Mouse (Mus musculus): Measurements from ENCODE around the gene Myef2. TPM values are rescaled to one million over a fixed set of nuclear protein-coding genes. Genes with fewer than 3 reads are reported as not detected.
A peak's percentile ranks its signal among the peaks of the same experiment; 100 is the strongest.
"Not testable (repeated sequence)": the region's sequence is repeated elsewhere in the genome, so short reads cannot be mapped to it uniquely, and the experiment has no call there.

Gene Myef2
- total RNA-seq, 1 experiment: 73.4 TPM

- no peak overlapping the region for H3K27ac ChIP-seq (ENCODE audit: insufficient read depth, low read depth, low read length, poor library complexity, severe bottlenecking)
- no peak for TF ChIP-seq MAFK (IDR thresholded peaks at IDR 0.05; ENCODE audit: insufficient read depth, low read depth, low read length)
- no peak for TF ChIP-seq CHD2 (IDR thresholded peaks at IDR 0.05; ENCODE audit: low read depth, low read length)
- TF ChIP-seq ZC3H11A (IDR thresholded peaks at IDR 0.05; ENCODE audit: borderline replicate concordance, low read depth, low read length): no peak
- TF ChIP-seq HCFC1 (IDR thresholded peaks at IDR 0.05; ENCODE audit: borderline replicate concordance, insufficient read depth, low read length): no peak
- DNase-seq (ENCODE audit: low read depth, low spot score): no peak
These were observed 1.2 kb downstream of the Myef2 start for GRCm38 (mm10) chr2:125122288-125122623.

GRCm38 (mm10) chr2:125119381-125120110, 3.9 kb downstream of the Myef2 start:
- TF ChIP-seq ZC3H11A (IDR thresholded peaks at IDR 0.05; ENCODE audit: borderline replicate concordance, low read depth, low read length) (no peak), ZNF384 (IDR thresholded peaks at IDR 0.05; ENCODE audit: low read depth, low read length) (no peak), HCFC1 (IDR thresholded peaks at IDR 0.05; ENCODE audit: borderline replicate concordance, insufficient read depth, low read length) (no peak), CHD2 (IDR thresholded peaks at IDR 0.05; ENCODE audit: low read depth, low read length) (no peak), MAFK (IDR thresholded peaks at IDR 0.05; ENCODE audit: insufficient read depth, low read depth, low read length) (no peak)
- H3K36me3 ChIP-seq (ENCODE audit: control insufficient read depth, insufficient read depth, low read length, poor library complexity, severe bottlenecking): peaks cover 2% of the 10 kb centered on the region; the same call in 1 of the 2 replicates
- H3K4me1 ChIP-seq (ENCODE audit: control insufficient read depth in 2 of 2, insufficient read depth in 2 of 2, low read length in 2 of 2, poor library complexity in 1 of 2): peaks cover 9 to 11% of the 10 kb centered on the region in 2 experiments; a peak in 2 of 4 replicates
- no peak overlapping the region; the same call in 1 of the 2 replicates for H3K27ac ChIP-seq (ENCODE audit: insufficient read depth, low read depth, low read length, poor library complexity, severe bottlenecking)
- no peak overlapping the region for H3K9ac ChIP-seq (ENCODE audit: insufficient read depth, low read depth, low read length, poor library complexity, severe bottlenecking)
- DNase-seq (ENCODE audit: low read depth, low spot score): no peak
- no peaks in the 10 kb centered on the region for H3K9me3 ChIP-seq (ENCODE audit: control insufficient read depth, insufficient read depth, low read depth, low read length)
- no peak overlapping the region for H3K4me3 ChIP-seq (ENCODE audit: insufficient read depth in 1 of 2, low read depth in 1 of 2, low read length in 2 of 2, poor library complexity in 1 of 2, severe bottlenecking in 1 of 2)
- in situ Hi-C loops (cut with MboI; ENCODE audit: low sequenced_read_pairs in 2 of 2, unreplicated experiment in 2 of 2): no loop called here

More at GRCm38 (mm10) chr2:125122288-125122623, 1.2 kb downstream of the Myef2 start:
- Histone ChIP-seq H3K4me3 (ENCODE audit: insufficient read depth in 1 of 2, low read depth in 1 of 2, low read length in 2 of 2, poor library complexity in 1 of 2, severe bottlenecking in 1 of 2) (peak overlapping the region; percentile 91 to 100), H3K4me1 (ENCODE audit: control insufficient read depth in 2 of 2, insufficient read depth in 2 of 2, low read length in 2 of 2, poor library complexity in 1 of 2) (peaks cover 15% of the 10 kb centered on the region in 2 experiments; a peak in 2 of 4 replicates), H3K9ac (ENCODE audit: insufficient read depth, low read depth, low read length, poor library complexity, severe bottlenecking) (peak overlapping the region; percentile 98; the same call in 1 of the 2 replicates), H3K36me3 (ENCODE audit: control insufficient read depth, insufficient read depth, low read length, poor library complexity, severe bottlenecking) (no peaks in the 10 kb centered on the region), H3K9me3 (ENCODE audit: control insufficient read depth, insufficient read depth, low read depth, low read length) (no peaks in the 10 kb centered on the region)
- in situ Hi-C loops (cut with MboI; ENCODE audit: low sequenced_read_pairs in 2 of 2, unreplicated experiment in 2 of 2): no loop called here

GRCm38 (mm10) chr2:125106536-125106935, 16.9 kb downstream of the Myef2 start:
- Histone ChIP-seq H3K27ac (ENCODE audit: insufficient read depth, low read depth, low read length, poor library complexity, severe bottlenecking) (peak overlapping the region; percentile 58; the same call in 1 of the 2 replicates), H3K36me3 (ENCODE audit: control insufficient read depth, insufficient read depth, low read length, poor library complexity, severe bottlenecking) (peaks cover 30% of the 10 kb centered on the region)
- H3K9ac ChIP-seq (ENCODE audit: insufficient read depth, low read depth, low read length, poor library complexity, severe bottlenecking); H3K4me1 ChIP-seq (ENCODE audit: control insufficient read depth in 2 of 2, insufficient read depth in 2 of 2, low read length in 2 of 2, poor library complexity in 1 of 2); in situ Hi-C loops (cut with MboI; ENCODE audit: low sequenced_read_pairs in 2 of 2, unreplicated experiment in 2 of 2); H3K4me3 ChIP-seq (ENCODE audit: insufficient read depth in 1 of 2, low read depth in 1 of 2, low read length in 2 of 2, poor library complexity in 1 of 2, severe bottlenecking in 1 of 2); DNase-seq (ENCODE audit: low read depth, low spot score); H3K9me3 ChIP-seq (ENCODE audit: control insufficient read depth, insufficient read depth, low read depth, low read length): not testable (repeated sequence)

- H3K9me3 ChIP-seq (ENCODE audit: control insufficient read depth, insufficient read depth, low read depth, low read length); H3K9ac ChIP-seq (ENCODE audit: insufficient read depth, low read depth, low read length, poor library complexity, severe bottlenecking); H3K4me3 ChIP-seq (ENCODE audit: insufficient read depth in 1 of 2, low read depth in 1 of 2, low read length in 2 of 2, poor library complexity in 1 of 2, severe bottlenecking in 1 of 2); H3K27ac ChIP-seq (ENCODE audit: insufficient read depth, low read depth, low read length, poor library complexity, severe bottlenecking); in situ Hi-C loops (cut with MboI; ENCODE audit: low sequenced_read_pairs in 2 of 2, unreplicated experiment in 2 of 2); DNase-seq (ENCODE audit: low read depth, low spot score); H3K4me1 ChIP-seq (ENCODE audit: control insufficient read depth in 2 of 2, insufficient read depth in 2 of 2, low read length in 2 of 2, poor library complexity in 1 of 2): not testable (repeated sequence)
- peaks cover 29% of the 10 kb centered on the region for H3K36me3 ChIP-seq (ENCODE audit: control insufficient read depth, insufficient read depth, low read length, poor library complexity, severe bottlenecking)
These were observed 19.0 kb downstream of the Myef2 start for GRCm38 (mm10) chr2:125104491-125104890.

- in situ Hi-C loops (cut with MboI; ENCODE audit: low sequenced_read_pairs in 2 of 2, unreplicated experiment in 2 of 2); H3K9ac ChIP-seq (ENCODE audit: insufficient read depth, low read depth, low read length, poor library complexity, severe bottlenecking); DNase-seq (ENCODE audit: low read depth, low spot score); H3K4me3 ChIP-seq (ENCODE audit: insufficient read depth in 1 of 2, low read depth in 1 of 2, low read length in 2 of 2, poor library complexity in 1 of 2, severe bottlenecking in 1 of 2); H3K9me3 ChIP-seq (ENCODE audit: control insufficient read depth, insufficient read depth, low read depth, low read length); H3K4me1 ChIP-seq (ENCODE audit: control insufficient read depth in 2 of 2, insufficient read depth in 2 of 2, low read length in 2 of 2, poor library complexity in 1 of 2); H3K27ac ChIP-seq (ENCODE audit: insufficient read depth, low read depth, low read length, poor library complexity, severe bottlenecking): not testable (repeated sequence)
- H3K36me3 ChIP-seq (ENCODE audit: control insufficient read depth, insufficient read depth, low read length, poor library complexity, severe bottlenecking): peaks cover 12% of the 10 kb centered on the region
These were observed 31.3 kb downstream of the Myef2 start for GRCm38 (mm10) chr2:125092123-125092522.
